Mouse (Mus musculus) C2C12 (cell line): ENCODE measurements around the gene Ntf3.

ENCODE experiments used
- CEBPB ChIP-seq: IDR thresholded peaks from one replicate; pipeline ENCODE4 v1.6.1; 2011; ENCODE audit warnings: low read depth, mild to moderate bottlenecking, control low read depth, moderate library complexity
- CTCF ChIP-seq: IDR thresholded peaks from one replicate; pipeline ENCODE4 v1.5.1; 2011; ENCODE audit not compliant: control insufficient read depth, insufficient read depth, insufficient read length
- FOSL1 ChIP-seq: IDR thresholded peaks from one replicate; pipeline ENCODE4 v1.8.0; 2011; ENCODE audit warnings: mild to moderate bottlenecking, low read length; ENCODE audit not compliant: poor library complexity, insufficient read depth, severe bottlenecking
- MAX ChIP-seq: IDR thresholded peaks from one replicate; pipeline ENCODE4 v1.6.1; 2011; ENCODE audit warnings: mild to moderate bottlenecking, control low read depth
- MYOD1 ChIP-seq: IDR thresholded peaks from one replicate; pipeline ENCODE4 v1.6.1; 2011; ENCODE audit warnings: low read depth; ENCODE audit not compliant: control insufficient read depth, insufficient read length
- MYOG ChIP-seq: IDR thresholded peaks from one replicate; pipeline ENCODE4 v1.6.1; 2011; ENCODE audit not compliant: control insufficient read depth, insufficient read length; ENCODE audit errors: extremely low read depth
- USF1 ChIP-seq: IDR thresholded peaks from one replicate; pipeline ENCODE4 v1.6.1; 2011; ENCODE audit warnings: low read depth, mild to moderate bottlenecking, control low read depth, moderate library complexity

- TF ChIP-seq CTCF (no peak), USF1 (no peak), MAX (no peak), MYOG (no peak), FOSL1 (no peak), CEBPB (no peak), MYOD1 (no peak)
Observed at GRCm38 (mm10) chr6:126172071-126172470, 5.4 kb upstream of the Ntf3 start.
